Mouse (Mus musculus): ENCODE measurements around the gene Nasp. TPM values are rescaled to one million over a fixed set of nuclear protein-coding genes. Genes with fewer than 3 reads are reported as not detected.

The Nasp gene
- total RNA-seq, 4 experiments from 2014 or later, result 13.3 to 18.4 (median 16.0) TPM

Other genes starting within 250 kb of the Nasp start
- gene Mast2, start 163.8 kb downstream of the Nasp start, total RNA-seq (2022), result 100 to 1,000 TPM; 121 to 144 (median 138) TPM
- 10 to 100 TPM; 14.0 to 19.0 (median 16.8) TPM for gene Ipp, start 120.4 kb downstream of the Nasp start, total RNA-seq (2022)
- gene Tmem69, start 72.0 kb downstream of the Nasp start, total RNA-seq (2022), result 10 to 100 TPM; 31.5 to 34.6 (median 32.0) TPM
- gene Gpbp1l1, start 70.3 kb downstream of the Nasp start, total RNA-seq (2022), result 10 to 100 TPM; 65.2 to 87.3 (median 72.0) TPM
- 1 to 10 TPM; 3.1 to 3.5 (median 3.3) TPM for gene Ccdc17, start 31.3 kb downstream of the Nasp start, total RNA-seq (2022)
- gene Akr1a1, start 23.7 kb upstream of the Nasp start, total RNA-seq (2022), result 100 to 1,000 TPM; 297 to 332 (median 327) TPM
- 100 to 1,000 TPM; 475 to 641 (median 529) TPM for gene Prdx1, start 57.6 kb upstream of the Nasp start, total RNA-seq (2022)
- gene Mmachc, start 80.5 kb upstream of the Nasp start, total RNA-seq (2022), result 10 to 100 TPM; 61.8 to 72.5 (median 66.4) TPM
- gene Ccdc163, start 80.6 kb upstream of the Nasp start, total RNA-seq (2022), result 1 to 10 TPM; 3.0 to 5.7 (median 4.1) TPM
- gene Tesk2, start 93.0 kb upstream of the Nasp start, total RNA-seq (2022), result 1 to 10 TPM; 1.6 to 3.3 (median 2.3) TPM
- 1 to 10 TPM; 4.2 to 8.2 (median 5.4) TPM for gene Toe1, start 179.7 kb upstream of the Nasp start, total RNA-seq (2022)
- gene Mutyh, start 179.8 kb upstream of the Nasp start, total RNA-seq (2022), result 1 to 10 TPM in 3 of 4 experiments, under 1 TPM in 1; 0.95 to 1.3 (median 1.1) TPM
- gene Hpdl, start 193.8 kb upstream of the Nasp start, total RNA-seq (2022), result 1 to 10 TPM; 2.9 to 6.1 (median 3.9) TPM
- gene Zswim5, start 249.4 kb upstream of the Nasp start, total RNA-seq (2022), result 1 to 10 TPM in 1 of 4 experiments, under 1 TPM in 3; 0.82 to 1.4 (median 0.92) TPM

Data from heart, adult 8-10 months (tissue).